Comparison of ENCODE assay signal across 9 mouse cellular contexts in genomic region chr1:131492360-131492759, GRCm38 (mm10). TPM values are rescaled to one million over a fixed set of nuclear protein-coding genes. Genes with fewer than 3 reads are reported as not detected.
DNase-seq lines count a peak whose midpoint lies in the region; ATAC-seq lines count a peak whose summit lies in the region.
"Had no signal": no experiment of that assay in that cellular context is flagged by ENCODE, and none has a peak within 500 bp of the region (broad histone marks: within the 10 kb centered on the region; RNA-seq: fewer than 3 reads in every experiment).

No protein-coding gene starts in this region.

- peak; percentile 54 for ATAC-seq in inflammation-experienced regulatory T-cells, adult 6 months

- peak; percentile 77 for DNase-seq in layer of hippocampus, adult 9-11 months
- DNase-seq in layer of hippocampus, adult 18-20 months (ENCODE audit: low spot score in 2 of 2), result no peak
- peak; percentile 19 for DNase-seq in CD4-positive, CD25-positive, alpha-beta regulatory T cell, adult 2 months (ENCODE audit: low read depth, low spot score)
- peak; percentile 77 for DNase-seq in brain, adult 2 months (ENCODE audit: low read depth, low spot score)
- no peak for DNase-seq in urinary bladder, postnatal 10 days (ENCODE audit: low spot score)
- no peak for DNase-seq in spleen, postnatal 14 days (ENCODE audit: low spot score in 2 of 2)
- DNase-seq: kidney, postnatal 25 days; lung, postnatal 4 days had no signal

RNA-seq across cellular contexts. Expression of gene Srgap2, which starts 34.8 kb away (rescaled TPM):
- total RNA-seq in layer of hippocampus, adult 18-20 months (2021), result 10 to 100 TPM; 75.1 to 87.6 TPM
- polyA plus RNA-seq in inflammation-experienced regulatory T-cells, adult 6 months (2017; shearing (Covaris generic)), result 10 to 100 TPM; 27.3 to 33.0 (median 30.0) TPM

RNA-seq across cellular contexts. Expression of gene Fam72a, which starts 35.3 kb away (rescaled TPM):
- 1 to 10 TPM; 1.3 TPM for total RNA-seq in layer of hippocampus, adult 18-20 months (2021)
- polyA plus RNA-seq in inflammation-experienced regulatory T-cells, adult 6 months (2017; shearing (Covaris generic)), result 1 to 10 TPM in 1 of 3 experiments, under 1 TPM in 2; 0.59 to 1.4 (median 0.66) TPM

Comparison
In these comparisons a context has a peak if more than half of its experiments do, and no peak if none do; other contexts are left out.
1. DNase-seq: peak in layer of hippocampus, adult 9-11 months (single experiment), CD4-positive, CD25-positive, alpha-beta regulatory T cell, adult 2 months (single experiment) and brain, adult 2 months (single experiment); none in layer of hippocampus, adult 18-20 months (0 of 2), urinary bladder, postnatal 10 days (single experiment) and spleen, postnatal 14 days (0 of 2).